Mouse (Mus musculus) mouse trophoblast stem cell (cell line): ENCODE data around the gene Sost.
"Not testable (repeated sequence)": the region's sequence is repeated elsewhere in the genome, so short reads cannot be mapped to it uniquely, and the experiment has no call there.

Experiments
- in situ Hi-C, 2 experiments: fragments of 300-500 bp; cut with MseI, MboI; formaldehyde crosslinking; loops; 2 replicates in 1 of 2; 3 replicates in 1 of 2; pipeline ENCODE4 v1.15.1; 2025

Sost gene

GRCm38 (mm10) chr11:101966965-101967614 is at the start of gene Sost:
TSS of gene Sost (minus strand) at chr11:101967015.
- in situ Hi-C loops, result loop anchor here (5.0 kb wide), 1 partner anchor 45 kb away; no protein-coding TSS in a partner anchor

GRCm38 (mm10) chr11:102016136-102016535 is 49.3 kb upstream of the Sost start:
- in situ Hi-C loops, result no loop called here

- in situ Hi-C loops, result no loop called here
Observed at GRCm38 (mm10) chr11:102015472-102015871, 48.7 kb upstream of the Sost start.

- in situ Hi-C loops, result no loop called here
Observed at GRCm38 (mm10) chr11:102013201-102013600, 46.4 kb upstream of the Sost start.

GRCm38 (mm10) chr11:102011510-102011909 is 44.7 kb upstream of the Sost start:
- in situ Hi-C loops, result no loop called here

GRCm38 (mm10) chr11:102010140-102010539 is 43.3 kb upstream of the Sost start:
- in situ Hi-C loops, result no loop called here

- in situ Hi-C loops, result no loop called here
Observed at GRCm38 (mm10) chr11:102008954-102009637, 42.3 kb upstream of the Sost start.

GRCm38 (mm10) chr11:102008372-102008771 is 41.6 kb upstream of the Sost start:
- in situ Hi-C loops, result no loop called here

GRCm38 (mm10) chr11:102006688-102007087 is 39.9 kb upstream of the Sost start:
- in situ Hi-C loops, result no loop called here

GRCm38 (mm10) chr11:102006271-102006670 is 39.5 kb upstream of the Sost start:
- in situ Hi-C loops, result no loop called here

GRCm38 (mm10) chr11:102004251-102004650 is 37.4 kb upstream of the Sost start:
- in situ Hi-C loops, result no loop called here

- in situ Hi-C loops, result loop anchor here (5.0 kb wide), 2 partner anchors 33 to 38 kb away; no protein-coding TSS in a partner anchor
Observed at GRCm38 (mm10) chr11:101999466-101999865, 32.7 kb upstream of the Sost start.

- in situ Hi-C loops, result loop anchor here (5.0 kb wide), 2 partner anchors 34 to 39 kb away; no protein-coding TSS in a partner anchor
Observed at GRCm38 (mm10) chr11:101998258-101998657, 31.4 kb upstream of the Sost start.

- in situ Hi-C loops, result loop anchor here (5.0 kb wide), 2 partner anchors 36 to 41 kb away; no protein-coding TSS in a partner anchor
Observed at GRCm38 (mm10) chr11:101995938-101996337, 29.1 kb upstream of the Sost start.

- in situ Hi-C loops, result no loop called here
Observed at GRCm38 (mm10) chr11:101994100-101994499, 27.3 kb upstream of the Sost start.

GRCm38 (mm10) chr11:101992411-101992810 is 25.6 kb upstream of the Sost start:
- in situ Hi-C loops, result no loop called here

- in situ Hi-C loops, result no loop called here
Observed at GRCm38 (mm10) chr11:101991813-101992212, 25.0 kb upstream of the Sost start.

GRCm38 (mm10) chr11:101990244-101990643 is 23.4 kb upstream of the Sost start:
- in situ Hi-C loops, result no loop called here

GRCm38 (mm10) chr11:101986913-101987312 is 20.1 kb upstream of the Sost start, which contains the start of gene Dusp3:
TSS of gene Dusp3 (minus strand) at chr11:101987013.
- in situ Hi-C loops, result no loop called here

GRCm38 (mm10) chr11:101985990-101986389 is 19.2 kb upstream of the Sost start:
- in situ Hi-C loops, result no loop called here

GRCm38 (mm10) chr11:101985450-101985849 is 18.6 kb upstream of the Sost start:
- in situ Hi-C loops, result not testable (repeated sequence)

- in situ Hi-C loops, result no loop called here
Observed at GRCm38 (mm10) chr11:101984054-101985025, 17.5 kb upstream of the Sost start, which contains the start of gene Cfap97d1. TSS of gene Cfap97d1 (plus strand) at chr11:101984279.
